Mouse (Mus musculus) liver, postnatal 0 days (tissue): ENCODE results near the gene Ddx21. TPM values are rescaled to one million over a fixed set of nuclear protein-coding genes. Genes with fewer than 3 reads are reported as not detected.

Source experiments
- ATAC-seq: fragments of 200-750 bp; cut with Nextera tagmentation; 2 replicates; pipeline ENCODE4 v1.8.0; 2017; ENCODE audit warnings: mild to moderate bottlenecking, moderate library complexity
- DNase-seq: peaks from one replicate; pipeline ENCODE4 v3.0.0-alpha.2; 2016
- H3K27ac ChIP-seq: fragments of 300-500 bp; sonication (generic); 2 replicates; pipeline ENCODE4 v1.5.1; 2014; ENCODE audit warnings: antibody characterized with exemption, moderate library complexity, mild to moderate bottlenecking, low read depth
- H3K27me3 ChIP-seq: fragments of 300-500 bp; sonication (generic); 2 replicates; pipeline ENCODE4 v1.6.1; 2014; ENCODE audit warnings: low read length, control low read depth, mixed read lengths; ENCODE audit not compliant: insufficient read depth
- H3K36me3 ChIP-seq: fragments of 300-500 bp; sonication (generic); replicated peaks from 2 replicates; pipeline ENCODE4 v1.6.1; 2014; ENCODE audit warnings: mild to moderate bottlenecking, control low read depth, low read length, moderate library complexity, mixed read lengths; ENCODE audit not compliant: insufficient read depth
- H3K4me1 ChIP-seq: fragments of 300-500 bp; sonication (generic); 2 replicates; pipeline ENCODE4 v1.6.1; 2014; ENCODE audit warnings: antibody characterized with exemption, mild to moderate bottlenecking, control low read depth; ENCODE audit not compliant: insufficient read depth
- H3K4me2 ChIP-seq: fragments of 300-500 bp; sonication (generic); 2 replicates; pipeline ENCODE4 v1.6.1; 2014; ENCODE audit warnings: low read depth, mild to moderate bottlenecking, low read length, moderate library complexity, mixed read lengths
- H3K4me3 ChIP-seq: fragments of 300-500 bp; sonication (generic); 2 replicates; pipeline ENCODE4 v1.5.1; 2014; ENCODE audit warnings: low read depth, low read length
- H3K9ac ChIP-seq: fragments of 300-500 bp; sonication (generic); replicated peaks from 2 replicates; pipeline ENCODE4 v1.6.1; 2014; ENCODE audit warnings: mild to moderate bottlenecking, moderate library complexity
- H3K9me3 ChIP-seq: fragments of 300-500 bp; sonication (generic); 2 replicates; pipeline ENCODE4 v1.6.1; 2016; ENCODE audit warnings: mild to moderate bottlenecking, control low read depth, low read length, mixed read lengths
- CTCF ChIP-seq: sonication (generic); IDR thresholded peaks from 2 replicates; pipeline ENCODE4 v1.5.1; 2016; ENCODE audit warnings: antibody characterized with exemption, low read depth
- EP300 ChIP-seq: IDR thresholded peaks from 2 replicates; pipeline ENCODE4 v1.6.1; 2016; ENCODE audit warnings: antibody characterized with exemption, low read depth, mild to moderate bottlenecking
- WGBS: fragments of 180-500 bp; shearing (Covaris S2); extraction: QIAGEN DNeasy Blood & Tissue Kit; methylation state at CpG from one replicate; pipeline ENCODE4 v1.1.7; 2014; ENCODE audit not compliant: insufficient replicate concordance; 5-methylcytosine and 5-hydroxymethylcytosine counted together
- polyA plus RNA-seq: library from polyadenylated mRNA; unstranded; fragments of >200 nt; fragmentation: Nextera tagmentation; extraction: Ambion mirVana; gene quantifications from 2 replicates; pipeline ENCODE4 v1.2.1, GENCODE M21; 2015

Gene Ddx21
- polyA plus RNA-seq, 1 experiment from 2014 or later, result 8.3 TPM

DNA sequence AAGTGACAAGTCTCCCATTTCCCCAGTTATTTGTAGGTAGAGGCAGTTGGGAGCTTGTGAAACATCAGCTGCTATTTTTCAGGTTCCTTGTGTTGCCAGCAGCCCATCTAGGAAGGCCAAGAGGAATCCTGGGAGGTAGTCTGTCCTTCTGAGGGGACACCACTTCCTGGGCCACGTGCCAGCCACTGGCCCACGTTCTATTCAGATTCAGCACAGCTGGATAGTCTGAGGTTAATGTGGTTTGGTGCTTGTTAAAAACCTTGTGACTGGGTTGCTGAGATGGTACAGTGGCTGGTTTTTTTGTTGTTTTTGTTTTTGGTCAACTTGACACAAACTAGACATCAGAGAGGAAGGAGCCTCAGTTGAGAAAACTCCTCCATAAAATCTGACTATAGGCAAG, 69.2 kb downstream of the Ddx21 start:
- H3K4me3 ChIP-seq, result no peak overlapping the region
- H3K27ac ChIP-seq, result no peak overlapping the region
- no peak overlapping the region for H3K4me2 ChIP-seq
- ATAC-seq, result no peak
- no peak for DNase-seq
- H3K9me3 ChIP-seq, result no peaks in the 10 kb centered on the region
- 26% methylated on average over 2 of the region's 2 CpGs for WGBS
- H3K9ac ChIP-seq, result no peak overlapping the region
- no peaks in the 10 kb centered on the region for H3K4me1 ChIP-seq
- no peaks in the 10 kb centered on the region for H3K27me3 ChIP-seq
- TF ChIP-seq EP300 (no peak), CTCF (no peak)
- H3K36me3 ChIP-seq, result no peaks in the 10 kb centered on the region

Other genes with a start within 250 kb of the Ddx21 start
- gene Hk1, start 222.4 kb downstream of the Ddx21 start, polyA plus RNA-seq, result 22.1 and 30.7 TPM in 2 replicates
- gene Hkdc1, start 179.8 kb downstream of the Ddx21 start, polyA plus RNA-seq, result 0.45 and 0.48 TPM in 2 replicates
- gene 4930507D05Rik, start 152.8 kb downstream of the Ddx21 start, polyA plus RNA-seq, result 0.12 TPM in 1 of 2 replicates, not detected in the other
- gene Supv3l1, start 152.5 kb downstream of the Ddx21 start, polyA plus RNA-seq, result 7.3 and 8.6 TPM in 2 replicates
- 32.1 and 33.8 TPM in 2 replicates for gene Vps26a, start 115.5 kb downstream of the Ddx21 start, polyA plus RNA-seq
- gene Srgn, start 74.8 kb downstream of the Ddx21 start, polyA plus RNA-seq, result 108 and 110 TPM in 2 replicates
- 6.5 and 7.2 TPM in 2 replicates for gene Kif1bp, start 23.8 kb downstream of the Ddx21 start, polyA plus RNA-seq
- gene Ddx50, start 48.9 kb upstream of the Ddx21 start, polyA plus RNA-seq, result 33.7 and 35.3 TPM in 2 replicates
- gene Stox1, start 123.8 kb upstream of the Ddx21 start, polyA plus RNA-seq, result 0.21 and 0.53 TPM in 2 replicates
- gene Ccar1, start 190.0 kb upstream of the Ddx21 start, polyA plus RNA-seq, result 35.3 and 35.5 TPM in 2 replicates